Mouse (Mus musculus) bone marrow macrophage, adult 2 months (primary cell): ENCODE measurements at regions not wholly inside any gene's neighbourhood (a gene's known extent, or its start where the extent isn't known, plus 50 kb on each side); places are given as distances from the start of the nearest gene placed in this dataset.

Source experiments
- CTCF ChIP-seq: IDR thresholded peaks from 2 replicates; pipeline ENCODE4 v1.5.1; 2012; ENCODE audit warnings: low read depth, mild to moderate bottlenecking, low read length, moderate library complexity
- POLR2A ChIP-seq: IDR thresholded peaks from 2 replicates; pipeline ENCODE4 v1.6.1; 2012; ENCODE audit warnings: mild to moderate bottlenecking, low read depth, low read length, borderline replicate concordance

- TF ChIP-seq POLR2A (no peak), CTCF (no peak)
Observed at GRCm38 (mm10) chr7:124681820-124682219, 699.2 kb downstream of the Hs3st4 start.
